Mouse (Mus musculus) megakaryocyte, adult 5-6 weeks (primary cell): ENCODE measurements around the gene Hgf. TPM values are rescaled to one million over a fixed set of nuclear protein-coding genes. Genes with fewer than 3 reads are reported as not detected.

ENCODE experiments used
- total RNA-seq, 2 experiments: library from RNA; stranded (forward) in 1 of 2; stranded (reverse) in 1 of 2; fragments of 153-499, 151-499 nt in 1 of 2; fragments of 221-1000, 200-1000 nt in 1 of 2; gene quantifications; 2 replicates each; pipeline versions ENCODE4 v1.2.3 to v1.2.4; 2015 to 2017

Hgf gene
- total RNA-seq, 2 experiments from 2014 or later: 19.2 to 23.8 TPM

Other genes starting within 250 kb of the Hgf start
- gene Gm28710, start 238.3 kb downstream of the Hgf start, total RNA-seq (2015): not detected in 2 replicates
- gene Gm28710, start 238.3 kb downstream of the Hgf start, total RNA-seq (2017): not detected in 2 replicates